Mouse (Mus musculus) inflammation-experienced regulatory T-cells, adult 6 months (primary cell): ENCODE measurements around the gene Pgm1. TPM values are rescaled to one million over a fixed set of nuclear protein-coding genes. Genes with fewer than 3 reads are reported as not detected.

Experiments
- ATAC-seq: one replicate; pipeline ENCODE4 v1.8.0; 2017
- polyA plus RNA-seq, 3 experiments: library from polyadenylated mRNA; unstranded; fragments of 100-300 nt; shearing (Covaris generic); gene quantifications; one replicate each; pipeline ENCODE4 v1.2.1; 2017

Gene Pgm1
- polyA plus RNA-seq, 3 experiments from 2014 or later = 30.8 to 43.4 (median 35.4) TPM

DNA sequence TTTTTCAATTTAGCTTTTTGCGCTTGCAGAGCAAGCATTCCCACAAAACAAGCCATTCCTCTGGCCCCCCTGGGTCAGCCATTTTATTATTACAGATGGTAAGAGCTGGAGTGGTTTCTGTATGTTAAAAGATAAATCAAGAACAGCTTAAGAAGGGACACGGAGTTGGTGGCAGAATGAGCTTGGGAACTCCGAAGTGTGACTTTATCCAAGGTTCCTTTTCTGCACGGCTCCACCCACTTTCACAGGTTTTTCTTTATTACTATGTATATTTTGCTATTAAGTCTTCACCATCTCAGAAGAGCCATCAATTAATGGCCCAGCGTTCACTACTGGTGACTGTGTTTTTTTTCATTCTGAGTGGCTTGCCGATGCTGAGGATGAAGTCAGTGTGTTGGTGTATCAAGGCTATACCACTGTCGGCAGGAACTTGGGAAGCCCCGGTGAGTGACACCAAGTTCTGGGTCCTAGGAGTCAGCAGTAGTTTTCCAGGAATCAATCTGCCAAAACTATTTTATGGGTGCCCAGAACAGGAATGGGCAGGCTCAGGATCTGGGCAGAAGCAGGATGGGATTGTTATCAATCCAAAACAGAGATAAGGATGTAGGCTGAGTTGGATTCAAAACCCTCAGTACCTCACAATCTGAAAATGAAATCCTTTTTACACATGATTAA is 83.3 kb downstream of the Pgm1 start:
- no peak for ATAC-seq

DNA sequence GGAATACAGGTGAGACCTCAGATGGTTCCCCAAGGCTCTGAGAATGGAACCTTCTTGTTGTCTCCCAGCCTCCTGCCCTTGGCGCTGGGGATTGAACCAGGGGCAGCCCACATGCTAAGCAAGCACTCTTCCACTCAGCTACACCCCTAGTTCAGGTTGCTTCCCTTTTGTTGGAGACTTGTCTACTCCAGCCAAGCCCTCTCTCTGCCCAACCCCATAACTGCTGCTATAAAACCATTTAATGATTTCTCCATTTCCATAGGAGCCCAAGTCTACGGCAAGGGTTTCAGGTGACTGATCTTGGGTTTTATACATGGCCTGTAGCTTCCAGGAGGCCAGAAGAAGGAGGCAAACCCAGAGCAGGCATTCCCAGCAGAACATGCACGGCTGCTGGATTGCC is 98.6 kb downstream of the Pgm1 start:
- no peak for ATAC-seq

DNA sequence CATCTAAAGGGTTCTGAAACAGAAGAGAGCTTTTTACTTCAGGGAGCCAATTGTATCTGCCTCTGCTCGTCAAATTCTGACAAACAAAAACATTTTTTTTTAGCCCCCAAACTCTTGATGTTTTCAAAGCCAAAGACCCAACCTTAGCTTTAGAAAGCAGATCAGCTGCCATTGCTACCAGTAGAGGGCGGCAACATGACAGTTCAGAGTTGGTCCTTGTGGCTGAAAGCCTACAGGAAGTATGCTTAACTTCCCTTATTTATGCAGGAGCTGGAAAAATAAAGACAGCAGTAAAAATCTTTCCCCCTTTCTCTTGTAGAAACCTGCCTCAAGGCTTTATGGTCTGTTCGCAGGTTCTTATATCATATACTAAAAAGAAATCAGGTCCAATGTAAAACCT is 99.4 kb downstream of the Pgm1 start:
- ATAC-seq = no peak

DNA sequence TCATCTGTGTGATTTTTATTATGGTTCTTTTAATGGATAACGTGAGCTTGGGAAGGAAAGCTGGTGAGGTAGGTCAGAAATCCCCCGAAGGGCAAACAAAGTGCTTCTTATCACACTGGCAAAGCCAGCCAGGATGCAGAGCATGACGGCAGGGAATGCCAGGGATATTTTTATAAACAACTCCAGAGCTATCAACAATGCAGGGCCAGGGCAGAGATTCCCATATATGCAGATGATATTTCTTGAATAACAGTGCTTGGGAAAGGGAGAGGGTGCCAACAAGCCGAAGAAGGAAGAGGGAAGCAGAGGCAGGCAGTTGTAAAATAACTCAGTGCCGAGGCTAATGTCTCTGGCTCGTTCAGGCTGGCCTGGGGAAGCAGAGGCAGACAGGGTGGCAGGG is 102.1 kb downstream of the Pgm1 start:
- ATAC-seq = no peak

DNA sequence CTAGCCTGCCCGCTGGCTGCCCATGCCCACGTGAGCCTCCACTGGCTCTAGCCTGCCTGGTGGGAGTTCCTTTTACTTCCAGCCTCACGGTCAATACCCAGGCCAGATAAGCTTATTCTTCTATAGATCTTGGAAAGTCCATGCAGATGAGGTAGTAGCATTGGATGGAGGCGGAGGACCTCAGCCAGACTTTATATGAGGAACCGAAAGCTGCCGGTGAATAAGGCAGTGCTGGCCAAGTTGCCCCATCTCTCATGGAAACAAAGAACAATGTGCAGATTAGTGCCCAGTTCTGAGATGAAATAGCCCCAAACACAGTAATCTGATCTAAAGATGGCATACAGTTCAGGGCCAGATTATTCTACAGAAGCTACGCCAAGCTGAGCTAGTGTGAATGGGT is 103.4 kb downstream of the Pgm1 start:
- no peak for ATAC-seq

DNA sequence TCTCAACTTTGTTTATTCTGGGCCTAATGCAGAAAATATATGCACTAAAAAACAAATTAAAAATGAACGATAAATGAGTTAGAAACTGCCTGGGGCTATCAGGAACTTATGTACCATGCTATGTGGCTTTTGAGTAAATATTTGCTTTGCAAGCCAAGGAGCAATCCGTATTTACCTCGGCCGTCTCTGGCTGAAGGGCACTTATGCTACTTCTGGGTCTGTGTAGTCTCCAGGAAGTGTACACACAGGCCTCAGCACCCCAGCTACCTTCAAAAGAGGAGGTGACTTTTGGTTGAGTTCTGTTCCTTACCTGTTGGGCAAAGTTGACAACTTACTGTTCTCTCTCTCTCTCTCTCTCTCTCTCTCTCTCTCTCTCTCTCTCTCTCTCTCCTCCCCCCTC is 104.7 kb downstream of the Pgm1 start:
- ATAC-seq = no peak

DNA sequence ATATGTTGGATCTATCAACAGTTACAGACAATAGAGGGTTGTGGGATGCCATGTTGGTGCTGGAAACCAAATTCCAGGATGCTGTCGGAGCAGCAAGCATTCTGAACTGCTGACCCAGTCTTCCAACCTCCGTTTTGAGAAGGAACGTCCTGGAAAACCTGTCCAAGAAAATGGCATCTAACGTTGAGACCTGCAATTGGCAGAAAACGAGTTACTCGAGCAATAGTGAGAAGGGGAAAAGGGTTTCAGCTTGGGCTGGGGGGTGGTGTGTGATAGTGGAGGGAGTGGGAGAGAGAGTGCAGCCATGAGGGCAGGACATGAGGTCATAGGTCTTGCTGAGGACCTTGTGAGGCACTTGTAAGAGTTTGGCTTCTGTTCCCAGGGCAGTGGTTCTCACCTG is 105.8 kb downstream of the Pgm1 start:
- ATAC-seq = no peak

DNA sequence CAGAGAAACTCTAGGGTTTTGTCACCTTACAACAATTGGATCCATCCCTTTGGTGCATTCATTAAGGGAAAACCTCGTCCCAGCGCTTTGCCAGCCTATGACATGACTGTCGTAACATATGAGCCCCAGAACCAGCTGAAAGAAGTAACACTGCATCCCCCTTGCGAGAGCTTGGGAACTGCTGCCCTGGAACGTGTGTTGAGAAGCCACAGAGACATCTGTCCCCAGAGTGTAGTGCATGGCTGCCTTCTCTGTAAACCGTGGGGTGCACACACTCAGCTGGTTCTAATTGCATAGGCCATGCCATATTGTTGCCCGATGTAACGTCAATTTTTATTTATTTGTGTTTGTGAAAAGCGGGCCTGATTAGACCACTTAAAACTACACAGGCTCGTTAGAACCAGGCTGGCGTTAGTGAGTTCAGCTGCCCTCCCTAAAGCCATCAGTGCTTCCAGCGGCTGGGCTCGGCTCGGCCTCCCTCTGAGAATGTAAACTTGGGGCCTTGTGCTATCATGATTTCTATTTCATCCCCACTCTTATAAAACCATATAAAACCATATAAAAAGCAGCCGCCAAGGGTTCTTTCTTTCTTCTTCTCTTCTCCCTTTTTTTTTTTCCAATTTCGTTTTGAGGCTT is 106.8 kb downstream of the Pgm1 start:
- ATAC-seq = no peak

Other genes with a start within 250 kb of the Pgm1 start
- gene Alg6, start 213.8 kb upstream of the Pgm1 start, polyA plus RNA-seq = 10 to 100 TPM in 2 of 3 experiments, 1 to 10 TPM in 1; 8.4 to 20.2 (median 13.9) TPM
- gene Efcab7, start 100.2 kb upstream of the Pgm1 start, polyA plus RNA-seq = 10 to 100 TPM in 1 of 3 experiments, 1 to 10 TPM in 2; 6.4 to 12.1 (median 8.2) TPM
- gene Itgb3bp, start 399 bp downstream of the Pgm1 start, polyA plus RNA-seq = 10 to 100 TPM; 26.1 to 35.5 (median 26.5) TPM
- not detected for gene Ror1, start 166.4 kb downstream of the Pgm1 start, polyA plus RNA-seq